Mouse (Mus musculus): Measurements from ENCODE around the gene Tead1.

DNA sequence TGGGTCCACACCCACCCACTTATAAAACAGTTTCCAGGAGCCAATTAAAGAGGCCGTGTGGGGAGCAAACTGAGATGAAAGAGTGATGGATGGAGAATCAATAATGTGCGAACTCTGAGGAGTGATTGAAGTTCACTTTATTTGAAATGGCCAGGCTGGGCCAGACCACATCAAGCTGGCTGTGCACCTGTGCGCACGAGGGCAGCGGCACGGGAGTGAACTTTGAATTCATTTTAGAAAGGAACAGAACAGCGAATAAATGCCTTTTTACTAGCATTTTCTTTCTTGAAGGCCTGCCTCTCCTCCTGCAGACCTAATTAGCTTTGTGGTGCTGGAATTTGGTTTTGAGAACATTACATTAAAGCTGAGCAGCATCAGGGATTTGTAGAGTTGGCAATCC lies 63.9 kb downstream of the Tead1 start:
- TF ChIP-seq POLR2A (IDR thresholded peaks at IDR 0.05; ENCODE audit: insufficient read depth, low read depth, low read length) (no peak), CTCF (IDR thresholded peaks at IDR 0.05; ENCODE audit: insufficient read depth, low read depth, low read length) (no peak)
